Mouse (Mus musculus) thymus, postnatal 10 days (tissue): ENCODE results near the gene Slc44a2.

ENCODE experiments used
- DNase-seq, 2 experiments: peaks; one replicate each; pipeline ENCODE4 v3.0.0; 2021; ENCODE audit warnings: low spot score in 2 of 2

Slc44a2 gene

DNA sequence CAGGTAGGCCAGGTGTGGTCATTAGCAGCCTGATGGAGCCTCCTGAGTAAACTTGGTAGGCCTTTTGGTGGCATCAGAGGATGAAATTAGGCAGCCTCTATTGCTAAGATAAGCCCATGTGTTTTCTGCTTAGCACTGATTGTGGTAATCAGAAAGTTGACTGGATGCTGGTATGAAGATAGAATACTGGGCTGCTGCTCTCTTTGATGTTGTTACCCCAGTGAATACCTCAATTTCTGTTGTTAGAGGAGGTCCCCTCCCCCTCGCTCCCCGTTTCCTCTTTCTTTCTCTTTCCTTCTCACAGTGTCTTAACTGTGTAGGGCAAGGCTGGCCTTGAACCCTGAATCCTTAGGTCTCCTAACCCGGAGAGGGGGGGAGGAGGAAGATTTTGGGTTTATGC lies 58.7 kb downstream of the Slc44a2 start:
- no peak for DNase-seq

DNA sequence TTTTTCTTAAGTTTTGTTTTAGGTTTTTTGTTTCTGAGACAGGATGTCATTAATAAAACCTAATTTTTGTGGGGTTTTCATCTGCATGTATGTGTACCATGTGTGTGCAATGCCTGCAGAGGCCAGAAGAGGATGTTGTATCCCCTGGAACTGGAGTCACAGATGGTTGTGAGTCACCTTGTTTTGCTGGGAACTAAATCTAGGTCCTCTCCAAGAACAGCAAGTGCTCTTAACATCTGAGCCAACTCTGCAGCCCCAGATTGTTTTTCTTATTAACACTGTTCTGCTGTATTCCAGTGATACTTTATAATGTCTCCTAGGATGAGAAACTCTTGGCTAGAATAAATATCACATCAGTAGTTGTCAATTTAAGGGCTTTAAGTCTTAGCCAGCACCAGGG lies 60.4 kb downstream of the Slc44a2 start:
- DNase-seq, result no peak

DNA sequence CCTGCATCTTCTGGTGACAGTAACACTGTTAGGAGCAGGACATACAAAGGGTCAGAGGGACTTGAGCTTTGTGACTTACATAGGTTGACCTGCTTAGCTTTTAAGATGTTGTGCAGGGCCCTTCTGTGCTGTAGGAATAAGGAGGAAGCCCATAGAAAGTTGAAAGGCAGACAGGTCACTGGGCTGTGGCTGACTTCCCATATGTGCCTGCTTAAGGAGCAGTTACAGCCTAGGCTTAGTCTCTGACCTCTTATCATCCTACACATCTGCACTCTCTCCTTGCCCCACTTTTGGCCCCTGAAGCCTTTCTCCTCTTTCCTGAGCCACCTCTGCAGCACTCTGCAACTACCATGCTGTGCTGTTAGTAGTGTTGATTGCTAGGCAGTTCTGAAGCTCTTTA lies 63.5 kb downstream of the Slc44a2 start:
- no peak for DNase-seq

DNA sequence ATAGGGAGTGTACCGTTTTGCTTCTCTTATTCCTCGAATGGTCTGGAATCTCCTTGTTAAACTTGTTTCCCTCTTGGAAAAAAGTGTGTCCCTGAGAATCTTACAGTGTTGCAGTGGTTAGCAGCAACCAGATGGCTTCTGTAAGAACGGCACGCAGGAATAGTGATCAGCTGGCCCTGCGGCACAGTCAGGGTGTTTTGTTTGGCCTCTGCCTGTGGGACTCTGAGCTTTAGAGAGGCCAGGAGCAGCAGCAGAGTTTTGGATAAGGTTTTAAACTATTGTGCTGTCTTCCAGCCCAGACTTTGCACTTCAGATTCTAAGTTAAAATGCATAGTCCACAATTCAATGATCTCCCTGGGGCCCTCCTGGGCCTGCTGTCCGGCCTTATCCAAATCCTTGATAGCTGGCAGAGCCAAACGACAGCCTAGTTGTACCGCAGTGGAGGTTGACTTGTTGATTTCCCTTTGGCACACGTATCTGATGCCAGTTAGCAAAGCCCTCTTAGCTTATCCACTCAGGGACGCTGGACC lies 72.2 kb downstream of the Slc44a2 start:
- no peak for DNase-seq

DNA sequence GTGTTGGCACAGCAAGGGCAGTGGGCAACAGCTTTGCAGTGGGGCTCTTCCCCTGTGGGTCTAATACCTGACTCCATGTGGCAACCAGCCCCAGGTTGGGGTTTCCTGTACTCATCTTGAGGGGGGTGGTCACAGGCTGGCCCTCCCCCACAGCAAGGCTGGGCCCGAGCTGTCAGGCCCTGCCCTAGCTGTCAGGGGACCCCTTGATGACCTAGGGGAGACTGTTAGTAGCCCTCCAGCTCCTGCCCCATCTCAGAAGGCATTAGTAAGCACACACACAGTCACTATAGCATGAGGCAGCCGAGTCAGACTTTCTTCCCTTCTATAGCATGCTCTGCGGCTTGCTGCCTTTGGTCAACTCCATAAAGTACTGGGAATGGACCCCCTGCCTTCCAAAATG lies 75.2 kb downstream of the Slc44a2 start:
- no peak for DNase-seq

DNA sequence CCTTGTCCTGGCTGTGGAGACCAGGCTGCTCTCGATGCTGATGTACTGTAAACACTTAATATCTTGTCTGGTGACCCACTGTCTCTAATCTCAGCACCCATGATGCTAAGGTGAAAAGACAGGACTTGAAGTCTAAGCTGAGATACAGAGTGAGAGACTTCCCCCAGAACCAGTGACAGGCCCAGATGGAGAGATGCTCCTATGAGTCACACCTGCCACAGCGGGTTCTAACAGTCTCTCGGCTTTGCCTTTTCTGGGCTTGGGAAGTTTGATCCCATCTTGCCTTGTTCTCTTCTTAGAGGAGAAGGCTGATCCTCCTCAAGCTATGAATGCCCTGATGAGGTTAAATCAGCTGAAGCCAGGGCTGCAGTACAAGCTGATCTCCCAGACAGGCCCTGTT lies 76.7 kb downstream of the Slc44a2 start:
- no peak for DNase-seq

DNA sequence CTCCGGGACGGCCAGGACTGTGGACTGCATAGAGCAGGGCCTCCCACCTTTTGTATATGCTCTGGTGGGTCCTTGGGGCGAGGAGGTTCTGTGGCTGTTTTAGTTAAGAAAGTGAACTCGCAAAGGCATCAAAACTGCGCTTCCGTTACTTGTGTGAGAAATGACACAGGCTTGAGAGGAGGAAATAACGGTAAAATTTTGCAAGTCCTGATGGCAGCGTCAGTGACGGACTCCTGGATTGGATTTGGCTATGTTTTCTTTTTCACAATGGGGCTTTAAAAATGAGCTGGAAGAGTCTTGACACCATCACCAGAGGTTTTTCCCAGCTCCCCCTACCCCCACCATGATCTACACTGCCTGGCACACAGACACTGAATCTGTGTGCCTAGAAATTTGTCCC lies 80.5 kb downstream of the Slc44a2 start:
- DNase-seq, result no peak

DNA sequence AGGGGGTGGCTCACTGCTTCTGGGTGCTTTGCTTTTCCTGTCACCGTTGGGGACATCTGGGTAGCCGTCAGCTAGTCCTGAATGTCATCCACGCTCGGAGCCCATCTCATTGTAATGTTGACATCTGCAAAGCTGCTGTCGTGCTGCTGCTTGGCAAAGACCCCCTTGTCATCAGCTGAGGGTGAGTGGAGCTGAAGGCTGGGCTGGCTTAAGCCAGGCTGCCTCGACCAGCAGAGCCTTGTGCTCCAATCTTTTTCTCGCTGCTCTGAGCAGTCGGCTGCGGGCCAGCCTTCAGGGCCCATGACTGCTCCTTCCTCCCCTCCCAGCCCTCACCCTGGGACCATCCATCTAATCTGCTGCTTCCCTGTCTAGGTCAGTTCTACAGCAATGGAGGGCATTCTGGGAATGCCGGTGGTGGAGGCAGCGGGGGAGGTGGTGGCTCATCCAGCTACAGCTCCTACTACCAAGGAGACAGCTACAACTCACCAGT lies 82.3 kb downstream of the Slc44a2 start:
- DNase-seq, result no peak

DNA sequence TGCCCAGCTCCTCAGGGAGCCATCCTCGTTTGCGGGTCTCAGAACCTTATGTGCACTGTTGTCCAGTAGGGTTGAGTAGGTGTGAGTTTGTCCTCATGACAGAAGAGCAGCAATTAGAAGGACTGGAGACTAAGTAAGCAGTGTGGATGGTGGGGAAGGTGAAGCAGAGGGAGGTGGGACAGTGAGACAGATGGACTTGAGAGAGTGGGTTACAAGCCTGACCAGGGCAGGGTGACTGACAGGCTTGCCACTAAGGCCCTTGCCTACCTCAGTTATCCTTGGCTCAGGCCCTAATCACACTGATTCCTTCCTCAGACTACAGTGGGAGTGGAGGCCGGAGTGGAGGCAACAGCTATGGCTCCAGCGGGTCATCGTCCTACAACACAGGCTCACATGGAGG lies 83.2 kb downstream of the Slc44a2 start:
- DNase-seq, result no peak
